Mouse (Mus musculus): ENCODE measurements around the gene Actc1. TPM values are rescaled to one million over a fixed set of nuclear protein-coding genes. Genes with fewer than 3 reads are reported as not detected.
A peak's percentile ranks its signal among the peaks of the same experiment; 100 is the strongest.

Gene Actc1
- total and polyA plus RNA-seq, 2 experiments from 2014 or later: 0.48 to 1.6 TPM

- H3K36me3 ChIP-seq (ENCODE audit: insufficient read depth, low read length): no peaks in the 10 kb centered on the region
- H3K4me2 ChIP-seq (ENCODE audit: low read depth, low read length): peak overlapping the region; percentile 70
- ATAC-seq (peak; percentile 82), DNase-seq (ENCODE audit: low spot score) (peak; percentile 60)
- H3K4me3 ChIP-seq (ENCODE audit: low read length): peak overlapping the region; percentile 69
- 3% methylated on average over 19 of the region's 19 CpGs for WGBS
- no peak for TF ChIP-seq CTCF (IDR thresholded peaks at IDR 0.05; ENCODE audit: low read depth)
- 0 out of 2 replicates have a peak, but pooled peaks cover 5% of the 10 kb centered on the region for H3K27me3 ChIP-seq (ENCODE audit: insufficient read depth, low read length)
- peak overlapping the region; percentile 79 for H3K9ac ChIP-seq (replicated peaks; ENCODE audit: low read length)
- no peaks in the 10 kb centered on the region for H3K9me3 ChIP-seq (ENCODE audit: low read length)
- H3K27ac ChIP-seq: peak overlapping the region; percentile 87
- 0 out of 2 replicates have a peak, but pooled peaks cover 3% of the 10 kb centered on the region for H3K4me1 ChIP-seq (ENCODE audit: insufficient read depth, low read length)
Observed at GRCm38 (mm10) chr2:114012749-114013211, 40.6 kb downstream of the Actc1 start.

- Histone ChIP-seq H3K4me1 (ENCODE audit: insufficient read depth, low read length) (0 out of 2 replicates have a peak, but pooled peaks cover 3% of the 10 kb centered on the region), H3K9ac (replicated peaks; ENCODE audit: low read length) (no peak overlapping the region; the same call in 1 of the 2 replicates), H3K4me2 (ENCODE audit: low read depth, low read length) (peak overlapping the region; percentile 70), H3K27ac (0 out of 2 replicates have a peak overlapping the region, but pooled peaks have one; percentile 87), H3K9me3 (ENCODE audit: low read length) (no peaks in the 10 kb centered on the region), H3K4me3 (ENCODE audit: low read length) (peak overlapping the region; percentile 69), H3K27me3 (ENCODE audit: insufficient read depth, low read length) (0 out of 2 replicates have a peak, but pooled peaks cover 5% of the 10 kb centered on the region), H3K36me3 (ENCODE audit: insufficient read depth, low read length) (no peaks in the 10 kb centered on the region)
- WGBS: 60% methylated on average over 4 of the region's 4 CpGs
- ATAC-seq: no peak
- peak; percentile 42 for DNase-seq (ENCODE audit: low spot score)
- no peak for TF ChIP-seq CTCF (IDR thresholded peaks at IDR 0.05; ENCODE audit: low read depth)
Observed at GRCm38 (mm10) chr2:114011838-114012237, 41.5 kb downstream of the Actc1 start.

GRCm38 (mm10) chr2:114008321-114008720 lies 45.0 kb downstream of the Actc1 start:
- no peak for TF ChIP-seq CTCF (IDR thresholded peaks at IDR 0.05; ENCODE audit: low read depth)
- H3K4me1 ChIP-seq (ENCODE audit: insufficient read depth, low read length): 0 out of 2 replicates have a peak, but pooled peaks cover 3% of the 10 kb centered on the region
- DNase-seq (ENCODE audit: low spot score): no peak
- no peak overlapping the region for H3K4me2 ChIP-seq (ENCODE audit: low read depth, low read length)
- H3K4me3 ChIP-seq (ENCODE audit: low read length): no peak overlapping the region
- WGBS: 88% methylated on average over 2 of the region's 2 CpGs
- no peak for ATAC-seq
- no peaks in the 10 kb centered on the region for H3K27me3 ChIP-seq (ENCODE audit: insufficient read depth, low read length)
- H3K9me3 ChIP-seq (ENCODE audit: low read length): no peaks in the 10 kb centered on the region
- no peaks in the 10 kb centered on the region for H3K36me3 ChIP-seq (ENCODE audit: insufficient read depth, low read length)
- no peak overlapping the region for H3K9ac ChIP-seq (replicated peaks; ENCODE audit: low read length)
- no peak overlapping the region for H3K27ac ChIP-seq

GRCm38 (mm10) chr2:113997484-113997883 lies 55.9 kb downstream of the Actc1 start:
- Histone ChIP-seq H3K9me3 (ENCODE audit: low read length) (no peaks in the 10 kb centered on the region), H3K36me3 (ENCODE audit: insufficient read depth, low read length) (no peaks in the 10 kb centered on the region), H3K4me1 (ENCODE audit: insufficient read depth, low read length) (peaks cover 3% of the 10 kb centered on the region; the same call in 1 of the 2 replicates), H3K27ac (no peak overlapping the region), H3K4me3 (ENCODE audit: low read length) (no peak overlapping the region), H3K27me3 (ENCODE audit: insufficient read depth, low read length) (no peaks in the 10 kb centered on the region), H3K9ac (replicated peaks; ENCODE audit: low read length) (no peak overlapping the region), H3K4me2 (ENCODE audit: low read depth, low read length) (no peak overlapping the region)
- DNase-seq (ENCODE audit: low spot score) (no peak), ATAC-seq (peak; percentile 29; the same call in 1 of the 2 replicates)
- TF ChIP-seq CTCF (IDR thresholded peaks at IDR 0.05; ENCODE audit: low read depth): no peak
- whole genome bisulfite sequencing: 49% methylated on average over 8 of the region's 8 CpGs

Other genes with a start within 250 kb of the Actc1 start
- gene Scg5, start 224.4 kb downstream of the Actc1 start, total RNA-seq (2014; rRNA removed): 202 and 203 TPM in 2 replicates
- 348 and 362 TPM in 2 replicates for gene Scg5, start 224.4 kb downstream of the Actc1 start, polyA plus RNA-seq (2015; fragmentation: Nextera tagmentation; extraction: Ambion mirVana)
- 1.8 and 2.2 TPM in 2 replicates for gene Arhgap11a, start 204.9 kb downstream of the Actc1 start, total RNA-seq (2014; rRNA removed)
- 6.5 and 6.7 TPM in 2 replicates for gene Arhgap11a, start 204.9 kb downstream of the Actc1 start, polyA plus RNA-seq (2015; fragmentation: Nextera tagmentation; extraction: Ambion mirVana)
- gene Gjd2, start 39.9 kb downstream of the Actc1 start, total RNA-seq (2014; rRNA removed): 58.7 and 60.8 TPM in 2 replicates
- gene Gjd2, start 39.9 kb downstream of the Actc1 start, polyA plus RNA-seq (2015; fragmentation: Nextera tagmentation; extraction: Ambion mirVana): 11.9 and 12.8 TPM in 2 replicates
- 24.7 and 26.3 TPM in 2 replicates for gene Aqr, start 133.5 kb upstream of the Actc1 start, total RNA-seq (2014; rRNA removed)
- 24.3 and 27.3 TPM in 2 replicates for gene Aqr, start 133.5 kb upstream of the Actc1 start, polyA plus RNA-seq (2015; fragmentation: Nextera tagmentation; extraction: Ambion mirVana)
- gene Zfp770, start 147.9 kb upstream of the Actc1 start, total RNA-seq (2014; rRNA removed): 12.0 and 13.3 TPM in 2 replicates
- 6.2 and 6.4 TPM in 2 replicates for gene Zfp770, start 147.9 kb upstream of the Actc1 start, polyA plus RNA-seq (2015; fragmentation: Nextera tagmentation; extraction: Ambion mirVana)